Mouse (Mus musculus) ovary, postnatal 10 days (tissue): ENCODE results near the gene Atf6.

ENCODE experiments used
- DNase-seq: peaks from one replicate; pipeline ENCODE4 v3.0.0; 2022; ENCODE audit warnings: low spot score

Gene Atf6

DNA sequence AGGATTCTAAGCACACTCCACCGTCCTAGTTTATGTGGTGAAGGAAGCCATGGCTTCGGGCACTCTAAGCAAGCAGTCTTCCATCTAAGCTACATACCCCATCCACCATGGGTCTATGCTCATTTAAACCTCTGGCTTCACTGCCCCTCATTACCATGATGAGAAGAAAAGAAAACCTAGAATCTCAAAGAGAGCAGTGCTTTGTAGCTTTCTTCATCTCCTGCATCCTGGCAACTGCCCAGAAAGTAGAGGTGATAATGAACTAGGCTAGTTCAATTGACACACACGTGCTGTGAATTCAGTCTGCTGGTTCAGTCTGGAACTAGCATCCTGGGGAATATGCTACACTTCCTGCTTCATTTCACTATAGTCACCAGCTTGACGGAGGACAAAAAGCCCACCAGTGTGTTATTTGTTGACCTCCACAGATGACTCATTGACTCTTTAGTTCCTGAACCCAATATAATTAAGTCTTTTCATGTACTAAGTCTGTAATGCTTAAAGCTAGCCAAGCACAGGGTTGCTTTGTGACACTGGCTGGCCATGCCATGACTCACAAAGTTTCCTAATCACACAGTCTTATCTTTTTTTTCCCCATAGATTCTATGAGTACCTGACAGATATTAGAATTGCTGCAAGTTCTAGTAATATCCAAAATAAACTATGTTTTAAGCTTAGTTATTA is 162.5 kb downstream of the Atf6 start:
- DNase-seq: no peak

DNA sequence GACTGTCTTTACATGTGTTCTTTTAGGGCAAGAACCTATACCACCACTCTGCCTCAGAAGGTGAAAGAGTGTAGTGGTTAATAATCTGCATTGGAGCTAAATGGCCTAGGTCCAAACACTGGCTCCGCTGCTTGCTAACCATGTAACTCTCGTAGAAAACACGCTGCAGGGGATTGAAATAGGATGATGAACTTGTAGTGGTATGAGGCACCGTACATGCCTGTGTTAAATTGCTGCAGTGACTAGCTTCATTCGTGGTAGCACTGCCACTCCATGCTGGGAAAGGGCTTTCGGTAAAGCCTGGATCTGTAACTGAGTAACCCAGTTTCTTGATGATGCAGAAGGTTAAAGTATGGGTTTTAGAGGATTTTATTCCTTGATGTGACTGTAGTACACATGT is 163.5 kb downstream of the Atf6 start:
- no peak for DNase-seq

GRCm38 (mm10) chr1:170702958-170703357 is 164.6 kb downstream of the Atf6 start:
- no peak for DNase-seq

GRCm38 (mm10) chr1:170702263-170702662 is 165.3 kb downstream of the Atf6 start:
- DNase-seq: no peak

- no peak for DNase-seq
These were observed 166.0 kb downstream of the Atf6 start for GRCm38 (mm10) chr1:170701582-170701981.

- DNase-seq: no peak
These were observed 166.4 kb downstream of the Atf6 start for GRCm38 (mm10) chr1:170701178-170701577.

DNA sequence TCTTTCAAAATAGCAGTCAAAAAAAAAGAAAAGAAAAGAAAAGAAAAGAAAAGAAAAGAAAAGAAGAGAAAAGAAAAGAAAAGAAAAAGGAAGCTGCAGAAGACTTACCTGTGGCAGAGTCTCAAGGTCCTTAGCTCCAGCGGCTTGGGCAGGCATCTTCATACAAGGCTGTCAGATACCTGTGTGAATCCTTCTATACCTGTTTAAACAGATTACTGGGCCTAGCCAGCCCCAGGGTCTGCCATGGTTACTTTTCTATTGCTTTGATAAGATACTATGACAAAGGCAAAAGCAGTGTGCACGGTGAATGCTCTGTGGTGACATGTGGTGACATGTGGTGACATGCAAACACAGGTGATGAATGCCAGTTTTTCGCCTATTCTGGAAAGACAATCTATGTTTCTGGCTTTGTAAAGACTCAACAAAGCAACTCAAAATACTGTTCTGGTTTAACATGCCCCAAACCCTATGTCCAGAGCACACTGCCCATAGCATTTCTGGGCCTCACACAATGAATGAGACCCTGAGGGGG is 167.0 kb downstream of the Atf6 start:
- no peak for DNase-seq

GRCm38 (mm10) chr1:170699553-170699952 is 168.0 kb downstream of the Atf6 start:
- DNase-seq: no peak

DNA sequence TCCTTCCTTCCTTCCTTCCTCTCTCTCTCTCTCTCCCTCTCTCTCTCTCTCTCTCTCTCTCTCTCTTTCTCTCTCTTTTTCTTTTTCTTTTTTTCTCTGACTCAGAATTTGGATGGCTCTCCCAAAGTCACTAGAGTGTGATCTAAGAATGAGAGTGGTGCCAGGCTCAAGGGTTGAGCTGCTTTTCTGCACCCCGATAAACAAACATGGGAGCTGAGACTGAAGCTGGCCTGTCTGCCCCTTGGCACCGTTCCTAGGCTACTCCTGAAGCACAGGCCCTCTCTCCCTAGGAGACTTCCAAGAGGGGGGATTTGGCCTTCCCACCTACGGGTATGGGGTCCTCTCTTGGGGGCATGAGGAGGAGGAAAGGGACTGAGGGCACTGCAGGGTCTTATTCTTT is 168.8 kb downstream of the Atf6 start:
- no peak for DNase-seq

DNA sequence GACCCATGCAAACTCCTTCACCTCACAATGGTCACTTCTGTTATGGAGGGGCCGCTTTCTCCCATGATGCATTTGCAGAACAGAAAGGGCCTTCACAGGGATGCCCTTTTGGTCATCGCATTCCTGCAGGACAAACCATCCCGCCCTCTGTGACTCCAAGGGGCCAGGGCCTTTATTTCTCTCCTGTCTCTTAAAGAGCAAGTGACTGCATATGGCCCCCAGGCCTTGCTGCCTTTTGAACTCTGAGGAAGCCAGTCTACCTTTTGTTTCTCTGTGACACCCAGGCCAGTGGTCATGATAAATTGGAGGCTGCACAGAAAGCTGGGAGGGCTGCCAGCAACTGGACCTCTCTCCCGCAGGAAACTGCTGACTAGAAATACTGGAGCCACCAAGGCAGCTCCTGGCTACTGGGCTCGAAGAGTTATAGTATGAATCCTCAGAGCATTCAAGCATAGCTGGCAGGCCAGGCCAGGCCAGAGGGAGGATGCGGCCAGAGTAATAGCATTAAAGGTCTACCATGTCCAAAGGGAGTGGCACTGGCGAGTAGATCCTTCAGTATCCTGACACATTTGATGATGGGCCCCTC is 169.7 kb downstream of the Atf6 start:
- DNase-seq: no peak

GRCm38 (mm10) chr1:170696996-170697395 is 170.6 kb downstream of the Atf6 start:
- DNase-seq: no peak

- DNase-seq: no peak
These were observed 172.2 kb downstream of the Atf6 start for GRCm38 (mm10) chr1:170695326-170695725.

- DNase-seq: no peak
These were observed 172.7 kb downstream of the Atf6 start for GRCm38 (mm10) chr1:170694821-170695291.

DNA sequence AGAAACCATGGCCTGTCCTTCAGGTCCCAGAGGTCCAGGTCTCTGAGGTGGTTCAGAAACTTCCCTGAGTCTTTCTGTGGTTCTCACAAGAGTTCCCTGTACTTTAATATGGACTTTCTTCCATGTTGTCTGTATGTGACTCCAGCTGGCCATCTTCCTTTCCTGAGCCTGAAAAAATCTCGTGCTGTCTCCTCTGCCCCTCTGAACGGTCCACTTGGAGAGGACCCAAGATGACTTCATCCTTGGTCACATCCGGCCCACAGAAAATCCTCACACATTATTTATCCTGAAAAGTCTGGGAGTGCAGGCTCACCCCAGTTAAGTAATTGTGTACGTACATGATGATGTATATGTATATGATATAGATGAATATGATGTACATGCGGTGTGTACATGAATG is 176.3 kb downstream of the Atf6 start:
- DNase-seq: no peak

- no peak for DNase-seq
These were observed 177.8 kb downstream of the Atf6 start for GRCm38 (mm10) chr1:170689773-170690172.

DNA sequence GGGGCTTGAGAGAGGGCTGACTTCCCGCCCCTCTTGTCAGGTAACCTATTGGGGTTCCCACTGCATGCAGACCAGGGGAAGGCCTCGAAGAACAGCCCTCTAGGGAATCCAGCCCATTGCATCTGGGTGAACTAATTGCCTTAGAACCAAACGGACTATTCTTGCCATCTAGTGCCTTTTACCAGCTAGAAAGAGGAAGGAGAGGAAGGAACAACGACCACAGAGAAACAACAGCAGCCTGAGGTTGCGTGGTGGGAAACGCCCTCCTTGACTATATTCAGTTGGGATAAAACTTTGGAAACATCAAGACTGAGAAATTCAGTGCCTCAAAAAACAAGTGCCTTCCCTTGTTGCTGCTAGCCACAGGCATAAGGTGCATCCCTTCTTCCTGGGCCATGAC is 183.7 kb downstream of the Atf6 start:
- no peak for DNase-seq

- DNase-seq: no peak
These were observed 187.9 kb downstream of the Atf6 start for GRCm38 (mm10) chr1:170679624-170680023.

DNA sequence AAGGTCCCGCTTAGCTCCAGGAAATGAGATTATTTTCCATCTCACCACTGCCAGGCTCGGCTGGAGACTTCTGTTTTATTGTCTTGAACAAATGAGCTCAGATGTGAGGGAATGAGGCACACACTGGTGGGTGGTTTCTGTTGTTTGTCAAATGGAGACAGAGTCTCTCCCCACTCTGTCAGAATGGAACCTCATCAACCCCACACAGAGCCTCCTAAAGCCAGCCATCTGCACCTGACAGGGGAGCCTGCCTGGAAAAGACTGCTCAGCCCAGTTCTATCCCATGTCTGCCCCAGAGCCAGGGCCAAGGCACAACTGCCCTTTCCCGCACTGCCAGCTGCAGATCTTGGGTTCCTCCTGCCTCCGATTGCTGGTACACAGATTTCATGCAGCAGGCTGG is 188.7 kb downstream of the Atf6 start:
- no peak for DNase-seq

DNA sequence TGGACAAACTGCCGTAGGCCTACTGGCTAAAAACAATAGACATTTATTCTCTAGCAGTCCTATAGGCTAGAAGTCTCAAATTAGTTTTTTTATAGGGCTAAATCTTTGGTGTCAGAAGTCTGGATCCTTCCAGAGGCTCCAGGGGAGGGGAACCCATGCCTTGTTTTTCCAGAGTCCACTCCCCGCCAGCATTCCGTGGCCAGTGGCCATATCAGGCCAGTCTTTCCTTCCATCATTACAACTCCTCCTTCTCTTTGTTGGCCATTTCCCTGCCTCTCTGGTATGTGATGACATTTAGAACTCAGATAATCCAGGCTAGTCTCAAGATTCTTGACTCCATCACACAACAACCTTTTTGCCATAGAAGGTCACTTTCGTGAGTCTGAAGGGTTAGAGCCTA is 189.9 kb downstream of the Atf6 start:
- no peak for DNase-seq

- DNase-seq: no peak
These were observed 193.3 kb downstream of the Atf6 start for GRCm38 (mm10) chr1:170674184-170674775.

DNA sequence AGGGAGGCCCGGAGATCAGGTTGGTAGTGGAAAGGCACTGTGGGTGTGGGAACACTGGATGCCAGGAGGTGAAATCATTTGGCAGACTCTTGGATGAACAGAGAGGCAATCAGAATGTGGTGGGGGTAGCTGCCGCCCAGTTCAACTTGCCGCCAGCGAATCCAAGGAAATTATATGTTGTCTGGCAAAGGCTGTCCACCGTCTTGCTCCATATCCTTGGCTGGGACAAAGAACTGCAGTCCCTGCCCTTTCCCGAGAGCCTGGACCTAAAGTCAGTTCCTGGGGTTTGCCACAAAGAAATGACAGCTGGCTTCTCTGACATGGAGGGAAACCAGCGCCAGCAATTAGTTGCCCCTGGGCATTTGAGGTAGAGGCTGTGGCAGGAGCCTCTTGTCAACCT is 202.4 kb downstream of the Atf6 start:
- no peak for DNase-seq

- no peak for DNase-seq
These were observed 202.9 kb downstream of the Atf6 start for GRCm38 (mm10) chr1:170664620-170665185.

GRCm38 (mm10) chr1:170659260-170659659 is 208.3 kb downstream of the Atf6 start:
- no peak for DNase-seq
